Mouse (Mus musculus) ovary, postnatal 14 days (tissue): ENCODE data around the gene Setmar.

Experiments
- DNase-seq: peaks from one replicate; pipeline ENCODE4 v3.0.0; 2022; ENCODE audit warnings: low spot score

Setmar gene

GRCm38 (mm10) chr6:108114971-108115370, 50.1 kb downstream of the Setmar start:
- DNase-seq = no peak

- no peak for DNase-seq
These were observed 53.0 kb downstream of the Setmar start for GRCm38 (mm10) chr6:108117881-108118280.

- DNase-seq = no peak
These were observed 60.6 kb downstream of the Setmar start for GRCm38 (mm10) chr6:108125474-108125873.

GRCm38 (mm10) chr6:108126631-108127030, 61.8 kb downstream of the Setmar start:
- DNase-seq = no peak
